Mouse (Mus musculus): ENCODE results near the gene Il3ra. TPM values are rescaled to one million over a fixed set of nuclear protein-coding genes. Genes with fewer than 3 reads are reported as not detected.
A peak's percentile ranks its signal among the peaks of the same experiment; 100 is the strongest.

Il3ra gene
- 12.5 and 15.9 TPM in 2 replicates for polyA plus RNA-seq (2012; rRNA removed)

DNA sequence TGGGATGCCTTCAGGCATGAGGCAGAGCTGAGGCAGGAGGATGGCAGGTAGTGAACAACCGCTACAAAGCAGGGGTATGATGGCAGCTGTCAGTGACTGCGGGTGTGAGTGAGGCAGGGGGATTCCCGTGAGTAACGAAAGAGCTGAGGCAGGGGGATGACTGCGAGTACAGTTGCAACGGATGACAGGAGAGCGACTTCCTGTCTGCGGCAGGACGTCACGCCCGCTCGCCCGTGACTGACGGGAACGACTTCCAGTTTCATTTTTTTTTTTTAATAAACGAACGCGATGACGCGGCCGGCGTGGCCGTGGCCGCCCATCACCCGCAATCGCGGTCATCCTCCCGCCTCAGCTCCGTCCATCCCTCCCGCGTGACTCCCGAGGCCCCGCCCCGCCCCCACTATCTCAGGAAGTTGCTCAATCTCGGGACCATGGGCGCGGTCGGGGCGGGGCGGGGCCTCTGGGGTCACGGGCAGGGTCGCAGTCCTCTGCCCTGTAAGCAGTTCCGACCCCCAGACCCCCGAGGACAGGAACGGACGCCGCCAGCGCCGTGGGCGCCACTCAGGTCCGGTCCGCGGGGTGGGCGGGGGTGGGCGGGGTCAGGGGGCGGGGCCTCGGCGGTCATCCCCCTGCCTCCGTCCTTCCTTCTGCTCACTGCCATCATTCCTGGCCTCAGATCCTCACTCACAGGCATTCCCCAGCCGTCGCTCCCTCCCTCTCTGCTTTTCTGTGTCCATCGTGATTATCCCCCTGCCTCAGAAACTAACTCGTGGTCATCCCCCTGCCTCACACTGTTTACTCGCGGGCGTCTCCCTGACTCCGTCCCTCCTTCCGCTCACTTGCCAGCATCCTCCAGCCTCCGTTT is at the start of gene Il3ra:
Gene Il3ra, plus strand, starts transcription at position 328 of the 865 bp plus-strand sequence.
- TF ChIP-seq POLR2A (IDR thresholded peaks at IDR 0.05; ENCODE audit: borderline replicate concordance, extremely low read depth, insufficient read depth, insufficient read length, poor library complexity, severe bottlenecking), result 0 out of 2 replicates have a peak, but pooled peaks have one; percentile 15
- no peak for TF ChIP-seq CTCF (IDR thresholded peaks at IDR 0.05; ENCODE audit: borderline replicate concordance, extremely low read depth, insufficient read depth, insufficient read length)
- DNase-seq (ENCODE audit: low read depth), result peak; percentile 92

DNA sequence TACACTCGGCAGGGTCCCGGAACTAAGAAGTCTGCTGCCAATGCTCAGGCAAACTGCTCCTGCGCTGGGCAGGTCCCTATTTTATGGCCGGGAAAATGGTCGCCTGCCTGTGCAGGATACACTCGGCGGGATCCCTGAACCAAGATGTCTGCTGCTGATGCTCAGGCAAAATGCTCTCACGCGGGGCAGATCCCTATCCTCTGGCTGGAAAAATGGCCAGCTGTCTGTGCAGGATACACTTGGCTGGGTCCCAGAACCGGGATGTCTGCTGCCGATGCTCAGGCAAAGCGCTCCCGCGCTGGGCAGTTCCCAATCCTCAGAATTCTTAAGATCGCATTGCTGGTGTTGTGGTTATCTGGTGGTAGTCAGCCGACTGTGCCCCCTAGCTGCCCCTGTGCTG is 37.1 kb upstream of the Il3ra start:
- TF ChIP-seq POLR2A (IDR thresholded peaks at IDR 0.05; ENCODE audit: borderline replicate concordance, extremely low read depth, insufficient read depth, insufficient read length, poor library complexity, severe bottlenecking) (no peak), CTCF (IDR thresholded peaks at IDR 0.05; ENCODE audit: borderline replicate concordance, extremely low read depth, insufficient read depth, insufficient read length) (no peak)
- peak; percentile 4 for DNase-seq (ENCODE audit: low read depth)

- no peak for DNase-seq (ENCODE audit: low read depth)
- no peak for TF ChIP-seq POLR2A (IDR thresholded peaks at IDR 0.05; ENCODE audit: borderline replicate concordance, extremely low read depth, insufficient read depth, insufficient read length, poor library complexity, severe bottlenecking)
- TF ChIP-seq CTCF (IDR thresholded peaks at IDR 0.05; ENCODE audit: borderline replicate concordance, extremely low read depth, insufficient read depth, insufficient read length), result no peak
Measured at GRCm38 (mm10) chr14:14309416-14309815, 36.7 kb upstream of the Il3ra start.

DNA sequence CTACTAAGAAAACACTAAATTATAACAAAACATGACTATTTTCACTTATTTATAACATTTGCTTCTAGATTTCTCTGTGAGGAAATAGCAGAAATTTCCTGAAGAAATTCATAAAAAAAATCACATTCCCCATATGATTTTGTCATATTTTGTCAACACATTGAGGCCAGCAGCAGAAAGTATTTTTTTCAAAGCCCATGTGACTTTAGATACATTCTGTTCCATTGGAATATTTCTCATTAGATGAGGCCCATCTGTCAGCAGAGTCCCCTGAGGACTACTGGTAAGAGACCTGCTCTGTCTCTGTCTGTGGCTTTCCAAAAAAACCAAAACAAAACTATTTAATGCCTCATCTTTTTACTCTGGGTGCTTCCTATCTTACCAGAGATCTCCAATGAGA is 23.5 kb upstream of the Il3ra start, which contains the start of gene Olfr31:
Gene Olfr31, plus strand, starts transcription at position 301 of the 400 bp plus-strand sequence.
- DNase-seq (ENCODE audit: low read depth), result no peak
- TF ChIP-seq CTCF (IDR thresholded peaks at IDR 0.05; ENCODE audit: borderline replicate concordance, extremely low read depth, insufficient read depth, insufficient read length), result no peak
- TF ChIP-seq POLR2A (IDR thresholded peaks at IDR 0.05; ENCODE audit: borderline replicate concordance, extremely low read depth, insufficient read depth, insufficient read length, poor library complexity, severe bottlenecking), result no peak

DNA sequence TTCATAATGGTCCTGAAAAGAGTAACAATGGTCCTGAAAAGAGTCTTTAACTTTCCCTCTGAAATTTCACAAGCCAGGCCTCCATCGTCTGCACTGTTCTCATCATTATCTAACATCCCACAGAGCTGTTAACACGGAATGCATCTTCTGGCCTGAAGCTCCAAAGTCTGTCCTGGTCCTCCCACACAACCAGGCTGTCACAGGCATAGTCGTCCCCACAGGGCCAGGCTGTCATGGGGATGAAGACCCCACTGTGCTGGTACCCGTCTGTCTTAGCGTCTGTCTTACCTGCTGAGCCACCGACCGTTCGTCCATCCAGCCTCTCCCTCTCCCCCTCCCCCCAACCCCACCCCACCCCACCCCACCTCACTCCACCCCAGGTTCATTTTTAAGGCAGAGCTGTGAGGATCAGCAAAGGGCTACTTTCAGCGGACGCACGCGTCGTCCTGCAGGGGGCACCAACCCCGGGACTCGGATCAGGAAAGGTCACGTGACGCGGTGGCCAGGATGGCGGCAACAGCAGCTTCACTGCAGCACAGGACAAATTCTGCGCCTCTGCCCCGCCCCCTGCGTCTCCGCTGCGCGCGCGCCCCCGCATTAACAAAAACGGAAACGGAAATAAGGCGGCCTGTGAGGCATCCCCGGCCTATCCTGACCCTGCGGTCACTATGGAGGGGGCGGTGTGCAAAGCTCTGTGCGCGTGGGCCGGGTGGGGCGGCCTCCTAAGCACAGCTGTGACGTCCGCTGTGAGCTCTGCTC is 783 bp upstream of the Il3ra start:
- TF ChIP-seq POLR2A (IDR thresholded peaks at IDR 0.05; ENCODE audit: borderline replicate concordance, extremely low read depth, insufficient read depth, insufficient read length, poor library complexity, severe bottlenecking) (peak; percentile 10; the same call in 1 of the 2 replicates), CTCF (IDR thresholded peaks at IDR 0.05; ENCODE audit: borderline replicate concordance, extremely low read depth, insufficient read depth, insufficient read length) (peak; percentile 64)
- peak; percentile 96 for DNase-seq (ENCODE audit: low read depth)

DNA sequence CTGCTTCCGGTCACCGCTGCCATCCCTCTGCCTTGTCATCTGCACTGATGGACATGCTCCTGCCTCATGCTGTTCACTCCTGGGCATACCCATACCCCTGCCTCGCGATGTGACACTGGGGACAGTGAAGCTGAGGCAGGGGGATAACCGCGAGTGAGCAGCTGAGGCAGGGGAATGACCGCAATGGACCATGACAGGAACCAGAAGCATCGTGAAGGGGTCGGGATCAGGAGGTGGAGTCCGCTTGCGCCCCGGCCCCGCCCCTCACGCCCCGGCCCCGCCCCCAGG is 682 bp downstream of the Il3ra start:
- DNase-seq (ENCODE audit: low read depth), result no peak
- TF ChIP-seq POLR2A (IDR thresholded peaks at IDR 0.05; ENCODE audit: borderline replicate concordance, extremely low read depth, insufficient read depth, insufficient read length, poor library complexity, severe bottlenecking), result no peak
- TF ChIP-seq CTCF (IDR thresholded peaks at IDR 0.05; ENCODE audit: borderline replicate concordance, extremely low read depth, insufficient read depth, insufficient read length), result no peak

- peak; percentile 26 for DNase-seq (ENCODE audit: low read depth)
- TF ChIP-seq POLR2A (IDR thresholded peaks at IDR 0.05; ENCODE audit: borderline replicate concordance, extremely low read depth, insufficient read depth, insufficient read length, poor library complexity, severe bottlenecking) (no peak), CTCF (IDR thresholded peaks at IDR 0.05; ENCODE audit: borderline replicate concordance, extremely low read depth, insufficient read depth, insufficient read length) (no peak)
Measured at GRCm38 (mm10) chr14:14347151-14347835, 1.2 kb downstream of the Il3ra start.

- DNase-seq (ENCODE audit: low read depth), result peak; percentile 79
- TF ChIP-seq POLR2A (IDR thresholded peaks at IDR 0.05; ENCODE audit: borderline replicate concordance, extremely low read depth, insufficient read depth, insufficient read length, poor library complexity, severe bottlenecking) (no peak), CTCF (IDR thresholded peaks at IDR 0.05; ENCODE audit: borderline replicate concordance, extremely low read depth, insufficient read depth, insufficient read length) (no peak)
Measured at GRCm38 (mm10) chr14:14347836-14348621, 2.0 kb downstream of the Il3ra start.

- DNase-seq (ENCODE audit: low read depth), result no peak
- no peak for TF ChIP-seq CTCF (IDR thresholded peaks at IDR 0.05; ENCODE audit: borderline replicate concordance, extremely low read depth, insufficient read depth, insufficient read length)
- TF ChIP-seq POLR2A (IDR thresholded peaks at IDR 0.05; ENCODE audit: borderline replicate concordance, extremely low read depth, insufficient read depth, insufficient read length, poor library complexity, severe bottlenecking), result no peak
Measured at GRCm38 (mm10) chr14:14348674-14349401, 2.8 kb downstream of the Il3ra start.
